9 mouse cellular contexts compared by ENCODE assay signal in the genomic region with DNA sequence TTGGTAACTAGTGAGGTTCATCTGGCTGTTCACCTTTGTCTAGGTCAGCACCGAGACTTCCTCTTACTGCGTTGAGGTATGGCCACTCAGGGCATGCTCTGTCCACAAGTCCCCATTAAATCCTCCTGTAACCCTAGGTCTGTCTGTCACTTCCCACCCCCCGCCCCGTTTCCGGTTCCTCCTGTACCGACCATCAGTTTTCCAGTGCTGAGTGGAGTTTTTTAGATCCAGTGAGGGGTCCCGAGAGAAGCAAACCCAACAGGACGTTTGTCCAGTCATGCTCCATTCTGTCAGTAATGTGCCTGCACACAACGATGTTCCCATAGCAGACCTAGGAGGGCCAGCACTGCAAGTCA. TPM values are rescaled to one million over a fixed set of nuclear protein-coding genes. Genes with fewer than 3 reads are reported as not detected.
DNase-seq lines count a peak whose midpoint lies in the region; ATAC-seq and TF ChIP-seq lines count a peak whose summit lies in the region.
"Had no signal": no experiment of that assay in that cellular context is flagged by ENCODE, and none has a peak within 500 bp of the region (broad histone marks: within the 10 kb centered on the region; RNA-seq: fewer than 3 reads in every experiment).

No protein-coding gene starts in this region.

- peak overlapping the region; percentile 15 for H3K4me3 ChIP-seq in heart, embryonic 12.5 days
- H3K4me3 ChIP-seq in bone marrow, adult 2 months (replicated peaks; ENCODE audit: control insufficient read depth, low read depth, low read length) = peak overlapping the region; percentile 18
- peak overlapping the region; percentile 36 for H3K4me3 ChIP-seq in heart, embryonic 16.5 days (ENCODE audit: low read length)
- peak overlapping the region; percentile 36; the same call in 1 of the 2 replicates for H3K4me3 ChIP-seq in liver, embryonic 15.5 days (replicated peaks)

- no peak for TF ChIP-seq CTCF in bone marrow, adult 2 months (IDR thresholded peaks at IDR 0.05; ENCODE audit: control insufficient read depth, insufficient read depth, low read length)

- H3K9me3 ChIP-seq in heart, embryonic 12.5 days (replicated peaks) = no peaks in the 10 kb centered on the region
- H3K9me3 ChIP-seq in heart, embryonic 16.5 days (replicated peaks; ENCODE audit: control insufficient read depth, low read length) = no peaks in the 10 kb centered on the region
- no peaks in the 10 kb centered on the region for H3K9me3 ChIP-seq in liver, embryonic 15.5 days (replicated peaks)

- H3K4me2 ChIP-seq in heart, embryonic 12.5 days = peak overlapping the region; percentile 57
- peak overlapping the region; percentile 57 for H3K4me2 ChIP-seq in heart, embryonic 16.5 days (ENCODE audit: low read depth, low read length)
- H3K4me2 ChIP-seq in liver, embryonic 15.5 days = peak overlapping the region; percentile 59

- H3K4me1 ChIP-seq in heart, embryonic 12.5 days (replicated peaks) = 0 out of 2 replicates have a peak, but pooled peaks cover 4% of the 10 kb centered on the region
- no peaks in the 10 kb centered on the region for H3K4me1 ChIP-seq in bone marrow, adult 2 months (ENCODE audit: control insufficient read depth, insufficient read depth, low read length)
- H3K4me1 ChIP-seq in heart, embryonic 16.5 days (ENCODE audit: control insufficient read depth, insufficient read depth, low read length) = no peaks in the 10 kb centered on the region
- peaks cover 4% of the 10 kb centered on the region; the same call in 1 of the 2 replicates for H3K4me1 ChIP-seq in liver, embryonic 15.5 days (replicated peaks)

- WGBS in heart, embryonic 12.5 days = 53% methylated on average over 9 of the region's 9 CpGs
- 58% methylated on average over 9 of the region's 9 CpGs for WGBS in bone marrow, adult 2 months
- 55% methylated on average over 9 of the region's 9 CpGs for WGBS in heart, embryonic 16.5 days
- 46% methylated on average over 9 of the region's 9 CpGs for WGBS in liver, embryonic 15.5 days (ENCODE audit: insufficient replicate concordance)

- no peak for DNase-seq in heart, adult 18-20 months
- DNase-seq in urinary bladder, adult 2 months (ENCODE audit: low spot score) = no peak
- no peak for DNase-seq in thymus, postnatal 25 days
- DNase-seq in layer of hippocampus, adult 8-10 months (ENCODE audit: low spot score in 2 of 2) = no peak

- TF ChIP-seq POLR2A in bone marrow, adult 2 months (IDR thresholded peaks at IDR 0.05; ENCODE audit: borderline replicate concordance, control insufficient read depth, low read depth, low read length) = no peak

- H3K27ac ChIP-seq in heart, embryonic 12.5 days (ENCODE audit: poor library complexity, severe bottlenecking) = no peak overlapping the region
- H3K27ac ChIP-seq in bone marrow, adult 2 months (ENCODE audit: control insufficient read depth, insufficient read depth, low read depth, low read length, poor library complexity) = no peak overlapping the region
- H3K27ac ChIP-seq in heart, embryonic 16.5 days (ENCODE audit: low read length) = 0 out of 2 replicates have a peak overlapping the region, but pooled peaks have one; percentile 1
- H3K27ac ChIP-seq in liver, embryonic 15.5 days (replicated peaks) = no peak overlapping the region

- no peak for ATAC-seq in heart, embryonic 12.5 days (ENCODE audit: insufficient number of reproducible peaks, low FRiP score)
- no peak for ATAC-seq in heart, embryonic 16.5 days (replicated peaks; ENCODE audit: extremely low read depth, insufficient read depth, low FRiP score)
- ATAC-seq in liver, embryonic 15.5 days (ENCODE audit: insufficient read depth) = no peak

- no peak overlapping the region for H3K9ac ChIP-seq in heart, embryonic 12.5 days
- H3K9ac ChIP-seq in heart, embryonic 16.5 days (ENCODE audit: low read length) = no peak overlapping the region
- H3K9ac ChIP-seq in liver, embryonic 15.5 days = no peak overlapping the region

- no peaks in the 10 kb centered on the region; the same call in 1 of the 2 replicates for H3K27me3 ChIP-seq in heart, embryonic 12.5 days (replicated peaks)
- H3K27me3 ChIP-seq in heart, embryonic 16.5 days (ENCODE audit: control insufficient read depth, insufficient read depth, low read length) = no peaks in the 10 kb centered on the region
- H3K27me3 ChIP-seq in liver, embryonic 15.5 days = no peaks in the 10 kb centered on the region; the same call in 1 of the 2 replicates

- H3K36me3 ChIP-seq in heart, embryonic 12.5 days = no peaks in the 10 kb centered on the region
- H3K36me3 ChIP-seq in heart, embryonic 16.5 days (ENCODE audit: control insufficient read depth, insufficient read depth) = no peaks in the 10 kb centered on the region
- no peaks in the 10 kb centered on the region for H3K36me3 ChIP-seq in liver, embryonic 15.5 days (replicated peaks)

RNA-seq across cellular contexts. Expression of gene Gaa, which starts 9.5 kb away (rescaled TPM):
- polyA plus RNA-seq in heart, embryonic 12.5 days (2016; fragmentation: Nextera tagmentation; extraction: Ambion mirVana) = 116 and 117 TPM in 2 replicates
- total RNA-seq in heart, adult 18-20 months (2021) = 100 to 1,000 TPM in 1 of 2 experiments, 10 to 100 TPM in 1; 91.3 to 110 TPM
- 6.5 and 18.1 TPM in 2 replicates for polyA plus RNA-seq in bone marrow, adult 2 months (2011; ENCODE audit: insufficient read depth, insufficient read length, low replicate concordance, missing spikeins)
- 92.3 and 95.9 TPM in 2 replicates for polyA plus RNA-seq in heart, embryonic 16.5 days (2015; fragmentation: Nextera tagmentation; extraction: Ambion mirVana)
- 21.4 and 26.4 TPM in 2 replicates for polyA plus RNA-seq in liver, embryonic 15.5 days (2015; fragmentation: Nextera tagmentation; extraction: Ambion mirVana)
- polyA plus RNA-seq in urinary bladder, adult 2 months (2012; rRNA removed) = 95.0 and 113 TPM in 2 replicates
- total RNA-seq in layer of hippocampus, adult 8-10 months (2022) = 100 to 1,000 TPM; 336 to 359 (median 339) TPM

RNA-seq across cellular contexts. Expression of gene Ccdc40, which starts 29.8 kb away (rescaled TPM):
- 3.1 and 3.7 TPM in 2 replicates for polyA plus RNA-seq in heart, embryonic 12.5 days (2016; fragmentation: Nextera tagmentation; extraction: Ambion mirVana)
- total RNA-seq in heart, adult 18-20 months (2021) = under 1 TPM; 0.17 to 0.21 TPM
- polyA plus RNA-seq in bone marrow, adult 2 months (2011; ENCODE audit: insufficient read depth, insufficient read length, low replicate concordance, missing spikeins) = 0.90 TPM in 1 of 2 replicates, not detected in the other
- polyA plus RNA-seq in heart, embryonic 16.5 days (2015; fragmentation: Nextera tagmentation; extraction: Ambion mirVana) = 2.9 and 3.1 TPM in 2 replicates
- polyA plus RNA-seq in liver, embryonic 15.5 days (2015; fragmentation: Nextera tagmentation; extraction: Ambion mirVana) = 0.55 and 0.70 TPM in 2 replicates
- 0.66 and 0.77 TPM in 2 replicates for polyA plus RNA-seq in urinary bladder, adult 2 months (2012; rRNA removed)
- total RNA-seq in layer of hippocampus, adult 8-10 months (2022) = 1 to 10 TPM; 1.6 to 3.1 (median 2.4) TPM

RNA-seq across cellular contexts. Expression of gene Tbc1d16, which starts 29.9 kb away (rescaled TPM):
- 7.4 and 7.5 TPM in 2 replicates for polyA plus RNA-seq in heart, embryonic 12.5 days (2016; fragmentation: Nextera tagmentation; extraction: Ambion mirVana)
- 10 to 100 TPM; 54.9 to 56.9 TPM for total RNA-seq in heart, adult 18-20 months (2021)
- polyA plus RNA-seq in bone marrow, adult 2 months (2011; ENCODE audit: insufficient read depth, insufficient read length, low replicate concordance, missing spikeins) = 0.74 and 1.2 TPM in 2 replicates
- polyA plus RNA-seq in heart, embryonic 16.5 days (2015; fragmentation: Nextera tagmentation; extraction: Ambion mirVana) = 15.6 and 19.1 TPM in 2 replicates
- polyA plus RNA-seq in liver, embryonic 15.5 days (2015; fragmentation: Nextera tagmentation; extraction: Ambion mirVana) = 1.6 and 1.9 TPM in 2 replicates
- polyA plus RNA-seq in urinary bladder, adult 2 months (2012; rRNA removed) = 15.8 and 20.8 TPM in 2 replicates
- 10 to 100 TPM; 35.4 to 39.4 (median 36.7) TPM for total RNA-seq in layer of hippocampus, adult 8-10 months (2022)

RNA-seq across cellular contexts. Expression of gene Eif4a3, which starts 41.7 kb away (rescaled TPM):
- polyA plus RNA-seq in heart, embryonic 12.5 days (2016; fragmentation: Nextera tagmentation; extraction: Ambion mirVana) = 270 and 276 TPM in 2 replicates
- total RNA-seq in heart, adult 18-20 months (2021) = 10 to 100 TPM; 62.5 to 71.7 TPM
- polyA plus RNA-seq in bone marrow, adult 2 months (2011; ENCODE audit: insufficient read depth, insufficient read length, low replicate concordance, missing spikeins) = 144 and 147 TPM in 2 replicates
- polyA plus RNA-seq in heart, embryonic 16.5 days (2015; fragmentation: Nextera tagmentation; extraction: Ambion mirVana) = 248 and 252 TPM in 2 replicates
- 165 and 170 TPM in 2 replicates for polyA plus RNA-seq in liver, embryonic 15.5 days (2015; fragmentation: Nextera tagmentation; extraction: Ambion mirVana)
- polyA plus RNA-seq in urinary bladder, adult 2 months (2012; rRNA removed) = 106 and 121 TPM in 2 replicates
- 10 to 100 TPM; 89.1 to 93.4 (median 90.6) TPM for total RNA-seq in layer of hippocampus, adult 8-10 months (2022)

RNA-seq across cellular contexts. Expression of gene Card14, which starts 49.4 kb away (rescaled TPM):
- 0.49 and 0.51 TPM in 2 replicates for polyA plus RNA-seq in heart, embryonic 12.5 days (2016; fragmentation: Nextera tagmentation; extraction: Ambion mirVana)
- total RNA-seq in heart, adult 18-20 months (2021) = not detected
- polyA plus RNA-seq in bone marrow, adult 2 months (2011; ENCODE audit: insufficient read depth, insufficient read length, low replicate concordance, missing spikeins) = not detected in 2 replicates
- polyA plus RNA-seq in heart, embryonic 16.5 days (2015; fragmentation: Nextera tagmentation; extraction: Ambion mirVana) = 0.20 and 0.35 TPM in 2 replicates
- polyA plus RNA-seq in liver, embryonic 15.5 days (2015; fragmentation: Nextera tagmentation; extraction: Ambion mirVana) = 0.21 and 0.35 TPM in 2 replicates
- 4.7 and 5.0 TPM in 2 replicates for polyA plus RNA-seq in urinary bladder, adult 2 months (2012; rRNA removed)
- under 1 TPM; 0.36 to 0.71 (median 0.52) TPM for total RNA-seq in layer of hippocampus, adult 8-10 months (2022)
- total RNA-seq: monocyte, adult 5-6 weeks had no signal
